Mouse (Mus musculus): Measurements from ENCODE around the gene Pheta2.
"Not testable (repeated sequence)": the region's sequence is repeated elsewhere in the genome, so short reads cannot be mapped to it uniquely, and the experiment has no call there.

The Pheta2 gene

GRCm38 (mm10) chr15:82364561-82364960, 25.8 kb downstream of the Pheta2 start:
- in situ Hi-C loops (cut with MboI, MseI), result not testable (repeated sequence)

DNA sequence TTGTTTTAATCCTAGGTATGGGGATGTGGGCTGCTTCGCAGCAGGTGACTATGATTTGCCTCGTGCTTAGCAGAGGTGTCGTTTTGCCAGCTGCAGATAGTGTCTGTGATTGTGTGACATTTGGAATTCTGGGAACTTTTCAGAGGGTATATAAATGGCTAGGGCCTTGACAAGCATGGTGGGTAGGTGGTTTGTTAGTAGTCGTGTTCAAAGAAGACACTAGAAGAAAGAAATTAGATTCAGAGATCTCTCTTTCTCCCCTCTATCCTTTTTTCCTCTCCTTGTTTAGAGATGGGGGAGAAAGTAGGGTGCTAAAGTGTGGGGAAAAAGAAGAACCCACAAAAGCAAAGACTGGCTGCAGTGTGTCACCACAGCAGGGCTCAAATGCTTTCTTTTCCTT, 29.4 kb downstream of the Pheta2 start:
- in situ Hi-C loops (cut with MboI, MseI), result no loop called here

- in situ Hi-C loops (cut with MboI, MseI), result no loop called here
These were observed 30.1 kb downstream of the Pheta2 start for GRCm38 (mm10) chr15:82368851-82369250.

DNA sequence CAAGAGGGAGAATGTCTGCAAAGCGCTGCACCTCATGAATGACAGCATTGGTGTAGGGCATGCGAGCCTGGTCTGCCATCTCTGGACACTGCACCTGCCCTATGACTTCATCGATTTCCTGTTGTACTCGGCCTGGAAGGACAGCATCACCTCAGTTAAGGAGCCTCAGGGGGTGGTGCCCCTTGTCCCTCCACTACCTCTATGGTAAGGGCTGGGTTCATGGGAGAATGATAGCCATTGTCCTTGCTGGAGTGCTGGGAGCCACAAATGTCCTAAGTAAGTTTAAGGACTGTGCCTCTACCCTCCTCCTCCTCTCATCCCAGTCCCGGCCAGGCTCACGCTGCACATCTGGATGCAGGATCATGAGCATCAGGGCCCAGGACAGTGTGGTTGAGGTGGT, 33.7 kb downstream of the Pheta2 start:
- in situ Hi-C loops (cut with MboI, MseI), result no loop called here

- in situ Hi-C loops (cut with MboI, MseI), result no loop called here
These were observed 34.2 kb downstream of the Pheta2 start for GRCm38 (mm10) chr15:82372991-82373390.

- in situ Hi-C loops (cut with MboI, MseI), result no loop called here
These were observed 35.7 kb downstream of the Pheta2 start for GRCm38 (mm10) chr15:82374437-82374836.

DNA sequence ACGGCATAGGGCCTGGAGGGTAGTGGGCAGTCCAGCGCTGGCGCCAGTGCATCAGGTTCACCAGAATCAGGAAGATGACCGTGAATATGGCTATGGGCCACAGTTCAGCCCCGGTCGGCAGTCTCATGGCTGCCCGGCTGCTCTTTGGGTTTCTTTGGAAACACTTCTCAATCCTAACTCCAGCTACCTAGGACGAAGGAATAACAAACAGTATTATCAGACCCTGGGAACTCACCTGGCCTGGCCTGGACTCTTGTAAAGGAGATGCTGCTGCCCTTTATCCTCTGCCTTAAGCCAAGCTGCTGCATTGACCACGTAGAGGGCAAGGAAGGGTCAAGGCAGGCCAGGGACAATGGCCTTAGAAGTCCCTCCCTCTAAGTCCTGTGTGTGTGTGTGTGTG, 37.1 kb downstream of the Pheta2 start:
- in situ Hi-C loops (cut with MboI, MseI), result no loop called here

DNA sequence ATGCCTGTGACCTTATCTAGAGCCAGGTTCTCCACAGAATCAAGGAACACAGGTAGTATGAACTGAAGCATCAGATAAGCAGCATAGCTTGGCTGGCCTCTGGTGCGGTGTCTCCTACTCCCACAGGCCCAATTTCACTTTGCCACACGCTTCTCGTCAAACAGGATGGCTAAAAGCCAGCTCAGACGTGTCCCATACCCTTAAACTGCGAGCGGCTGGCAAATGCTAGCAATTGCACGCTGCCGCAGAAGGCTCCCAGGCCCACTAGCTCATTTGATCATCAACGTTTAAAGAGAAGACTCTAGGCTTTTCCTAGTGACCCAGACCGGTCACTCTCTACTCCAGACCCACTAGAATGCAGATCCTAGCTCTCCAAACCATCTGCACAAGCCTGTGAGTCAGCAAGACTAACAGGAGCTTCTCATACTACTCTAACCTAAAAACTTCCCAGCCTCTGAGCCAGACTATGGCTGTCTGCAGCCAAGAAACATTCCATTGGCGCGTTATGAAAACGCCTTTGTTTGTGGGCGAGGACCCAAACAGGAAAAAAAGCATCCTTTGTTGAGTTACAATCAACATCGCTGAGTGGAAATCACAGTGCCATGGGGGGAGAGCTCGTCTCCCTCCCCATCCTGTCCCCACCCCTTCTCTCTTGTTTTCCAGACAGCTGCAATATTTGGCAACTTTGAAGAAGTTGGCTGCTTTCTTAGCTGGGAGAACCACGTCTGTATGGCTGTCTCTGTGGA, 37.8 kb downstream of the Pheta2 start:
- in situ Hi-C loops (cut with MboI, MseI), result no loop called here

DNA sequence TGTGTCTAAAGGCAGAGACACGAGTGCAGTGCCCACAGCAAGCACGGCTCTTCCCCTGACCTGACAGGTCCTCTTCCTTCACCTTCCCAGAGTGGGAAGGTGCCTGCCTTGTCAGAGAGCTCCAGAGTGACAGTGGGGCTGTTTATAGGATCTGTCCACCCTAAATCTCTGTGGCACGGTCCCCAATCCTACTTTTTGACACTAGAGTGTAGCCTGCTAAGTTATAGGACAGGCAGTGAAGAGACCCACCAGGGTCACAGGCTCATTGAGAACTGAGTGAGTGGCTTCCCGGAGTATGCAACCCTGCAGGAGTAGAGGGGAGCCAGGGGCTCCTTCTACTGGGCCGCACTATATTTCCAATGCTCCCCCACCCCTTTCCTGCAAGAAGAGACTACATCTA, 39.0 kb downstream of the Pheta2 start:
- in situ Hi-C loops (cut with MboI, MseI), result no loop called here

DNA sequence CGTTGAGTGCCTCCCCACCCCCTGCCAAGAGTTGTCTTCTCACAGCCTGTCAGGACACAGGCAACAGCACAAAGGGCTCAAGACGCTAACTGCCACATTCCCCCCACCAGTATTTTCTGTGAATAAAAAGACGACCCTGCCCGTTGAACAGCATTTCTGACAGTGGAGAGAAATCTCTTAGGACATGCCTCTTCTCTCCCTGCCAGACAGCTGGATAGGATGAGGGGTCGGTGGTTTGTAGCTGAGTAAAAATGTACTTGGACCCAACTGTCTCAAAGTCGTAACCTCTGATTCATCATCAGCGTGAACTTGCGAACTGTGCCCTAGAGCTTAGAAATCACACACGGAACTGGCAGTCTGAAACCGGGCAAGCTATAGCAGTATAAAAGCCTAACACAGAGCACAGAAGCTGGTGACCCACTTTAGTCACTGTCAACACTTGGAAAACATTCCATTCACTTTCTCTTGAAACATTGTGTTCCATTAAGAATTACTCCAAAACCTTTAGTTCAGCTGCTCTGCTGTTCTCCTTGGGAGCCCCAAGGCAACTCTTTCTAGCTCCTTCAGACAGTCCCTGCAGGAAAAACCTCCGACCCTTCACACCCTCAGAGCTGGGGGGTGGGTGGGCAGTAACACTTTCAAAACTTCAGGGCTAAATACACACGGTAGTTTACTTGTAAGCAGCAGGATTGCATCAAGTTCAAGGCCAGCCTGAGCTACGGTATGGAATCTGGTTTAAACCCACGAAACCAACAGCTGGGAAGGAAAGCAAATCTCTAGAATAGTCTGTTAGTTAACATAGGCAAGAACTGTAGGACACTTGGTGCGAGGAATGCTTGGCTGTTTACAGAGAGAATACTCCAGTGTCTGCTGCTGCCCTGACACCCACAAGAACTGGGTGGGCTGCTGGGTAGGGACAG, 39.8 kb downstream of the Pheta2 start:
- in situ Hi-C loops (cut with MboI, MseI), result no loop called here

DNA sequence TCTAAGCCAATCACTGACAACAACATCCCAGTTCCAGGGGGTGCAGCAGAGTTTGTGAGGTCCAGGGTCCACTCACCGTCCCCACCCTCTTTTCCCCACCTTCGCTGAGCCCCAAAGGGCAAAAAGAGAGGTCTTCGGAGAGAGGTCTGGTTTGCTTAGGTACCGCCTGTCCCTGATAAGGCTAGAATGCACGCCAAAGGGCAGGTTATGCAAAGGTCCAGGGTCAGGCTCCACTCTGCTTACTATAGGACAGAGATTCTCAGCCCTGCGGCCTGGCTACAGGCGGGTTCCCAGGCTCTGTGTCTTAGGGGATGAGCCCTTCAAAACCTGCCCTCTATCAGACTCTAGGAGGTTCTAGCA, 40.7 kb downstream of the Pheta2 start:
- in situ Hi-C loops (cut with MboI, MseI), result no loop called here

DNA sequence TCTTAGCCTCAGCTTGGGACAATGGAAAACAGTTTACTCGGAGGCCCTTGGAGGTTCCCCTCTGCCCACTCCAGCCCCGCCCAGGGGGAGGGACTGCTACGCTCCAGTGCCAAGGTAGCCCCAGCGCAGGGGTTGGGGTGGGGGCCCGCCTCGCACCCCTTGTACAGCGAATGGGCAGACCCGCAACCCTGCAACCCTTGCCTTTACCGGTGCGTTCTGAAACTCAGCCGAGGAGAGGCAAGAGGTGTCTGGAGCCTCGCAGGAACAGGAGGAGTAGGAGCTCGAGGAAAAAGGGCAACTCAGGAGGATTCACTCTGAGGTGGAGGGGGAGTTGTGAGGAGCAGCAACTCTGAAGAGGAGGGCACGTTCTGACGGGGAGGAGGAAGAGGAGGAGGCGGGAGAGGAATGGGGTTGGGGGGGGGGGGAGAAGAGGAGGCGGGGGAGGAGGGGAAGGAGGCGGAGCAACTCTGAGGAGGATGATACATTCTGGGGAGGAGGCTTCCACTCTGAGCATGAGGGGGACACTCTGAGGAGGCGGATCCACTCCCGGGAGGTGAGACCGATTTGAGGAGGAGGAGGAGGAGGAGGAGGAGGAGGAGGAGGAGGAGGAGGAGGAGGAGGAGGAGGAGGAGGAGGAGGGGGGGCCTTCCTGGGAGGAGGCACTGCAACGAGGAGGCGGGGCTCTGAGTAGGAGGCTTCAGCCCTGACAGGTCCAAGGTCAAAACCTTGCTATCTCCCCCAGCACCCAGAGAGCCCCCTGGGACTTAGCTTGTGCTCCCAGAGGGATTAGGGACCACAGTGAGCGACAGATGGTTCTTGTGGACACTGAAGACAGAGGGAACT, 41.4 kb downstream of the Pheta2 start, which contains the start of gene Cyp2d22:
Gene Cyp2d22, minus strand, starts transcription at position 390 of the 843 bp plus-strand sequence.
- in situ Hi-C loops (cut with MboI, MseI), result no loop called here

DNA sequence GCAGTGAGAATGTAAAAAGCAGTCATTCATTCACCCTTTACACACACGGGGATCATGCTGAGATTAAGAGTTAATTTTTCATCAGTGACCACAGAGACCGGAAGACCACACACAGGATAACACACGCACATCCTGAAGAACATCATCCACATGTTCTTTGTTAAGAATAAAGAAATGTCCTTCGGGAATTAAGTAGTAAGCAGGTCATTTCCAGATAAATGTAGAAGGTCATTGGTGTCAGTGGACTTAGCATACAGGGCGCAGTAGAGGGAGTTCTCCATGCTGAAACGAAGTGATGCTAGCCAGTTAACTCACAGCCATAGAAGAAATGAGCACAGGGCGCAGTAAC, 41.9 kb downstream of the Pheta2 start:
- in situ Hi-C loops (cut with MboI, MseI), result no loop called here

- in situ Hi-C loops (cut with MboI, MseI), result no loop called here
These were observed 43.7 kb downstream of the Pheta2 start for GRCm38 (mm10) chr15:82382441-82382840.

GRCm38 (mm10) chr15:82385729-82386128, 47.0 kb downstream of the Pheta2 start:
- in situ Hi-C loops (cut with MboI, MseI), result no loop called here

GRCm38 (mm10) chr15:82389916-82390315, 51.2 kb downstream of the Pheta2 start:
- in situ Hi-C loops (cut with MboI, MseI), result loop anchor here (5.0 kb wide), 2 partner anchors 62 to 123 kb away; no protein-coding TSS in a partner anchor

GRCm38 (mm10) chr15:82393922-82394321, 55.2 kb downstream of the Pheta2 start, which contains the start of gene Cyp2d11:
Cyp2d11 (minus strand) TSS chr15:82394022.
- in situ Hi-C loops (cut with MboI, MseI), result loop anchor here (5.0 kb wide), 2 partner anchors 58 to 127 kb away; no protein-coding TSS in a partner anchor

Measured in T-helper 2 cell (primary cell).